In the genomic region with DNA sequence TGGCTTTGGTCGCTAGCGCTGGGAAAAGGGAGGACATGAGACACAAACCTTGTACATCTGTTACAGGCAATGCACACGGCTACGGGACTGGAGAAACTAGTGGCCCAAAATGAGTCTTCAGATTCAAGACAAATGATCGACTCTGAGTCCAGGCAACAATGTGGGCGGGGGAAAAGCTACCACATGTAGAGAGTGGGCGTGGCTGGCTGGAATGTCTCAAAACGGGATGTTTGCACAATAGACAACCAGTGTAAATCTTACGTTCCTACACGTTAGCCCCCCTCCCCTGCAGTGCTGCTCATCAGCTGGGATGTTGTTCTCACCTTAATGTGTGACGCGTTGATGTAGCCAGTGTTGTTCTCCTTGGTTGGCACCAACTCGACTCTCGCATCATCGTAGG, we compare ENCODE assay signal across 26 mouse cellular contexts.
"Had no signal": no experiment of that assay in that cellular context is flagged by ENCODE, and none has a peak within 500 bp of the region (broad histone marks: within the 10 kb centered on the region; RNA-seq: fewer than 3 reads in every experiment).

No protein-coding gene starts in this region.

- H3K27me3 ChIP-seq: heart, embryonic 13.5 days; heart, embryonic 15.5 days; hindbrain, embryonic 13.5 days; hindbrain, embryonic 15.5 days; kidney, embryonic 15.5 days; limb, embryonic 12.5 days; liver, embryonic 13.5 days had no signal

- H3K27ac ChIP-seq: gastrocnemius, adult 2 months; heart, adult 2 months; heart, embryonic 15.5 days; hindbrain, embryonic 13.5 days; hindbrain, embryonic 15.5 days; hindbrain, postnatal 0 days; kidney, embryonic 15.5 days; kidney, postnatal 0 days; layer of hippocampus, adult 2 months; left cerebral cortex, adult 2 months; limb, embryonic 10.5 days; limb, embryonic 12.5 days; liver, embryonic 13.5 days had no signal

- H3K4me1 ChIP-seq: hindbrain, embryonic 13.5 days; hindbrain, embryonic 15.5 days; limb, embryonic 10.5 days; limb, embryonic 12.5 days had no signal

- DNase-seq: gastrocnemius, adult 2 months; gastrocnemius, postnatal 10 days; gastrocnemius, postnatal 25 days; heart, adult 11 months; heart, postnatal 14 days; heart, postnatal 36 days; kidney, adult 11 months; kidney, adult 2 months; kidney, adult 9 months; kidney, postnatal 14 days; kidney, postnatal 4 days; liver; liver, embryonic 13.5 days had no signal

- ATAC-seq: hindbrain, postnatal 0 days; intestine, embryonic 16.5 days had no signal

- H3K4me3 ChIP-seq: gastrocnemius, adult 2 months; heart, adult 2 months; heart, embryonic 13.5 days; heart, embryonic 15.5 days; hindbrain, embryonic 13.5 days; hindbrain, embryonic 15.5 days; kidney, embryonic 15.5 days; layer of hippocampus, adult 2 months; left cerebral cortex, adult 2 months; limb, embryonic 10.5 days; limb, embryonic 12.5 days; liver, embryonic 13.5 days had no signal
